Mouse (Mus musculus) limb, embryonic 14.5 days (tissue): ENCODE data around the gene Syt8. TPM values are rescaled to one million over a fixed set of nuclear protein-coding genes. Genes with fewer than 3 reads are reported as not detected.
"Not testable (repeated sequence)": the region's sequence is repeated elsewhere in the genome, so short reads cannot be mapped to it uniquely, and the experiment has no call there.

Experiments used
- ATAC-seq: fragments of 200-750 bp; cut with Nextera tagmentation; 2 replicates; pipeline ENCODE4 v1.8.0; 2017; ENCODE audit warnings: low read depth, moderate number of reproducible peaks, moderate TSS enrichment; ENCODE audit not compliant: low FRiP score
- DNase-seq: peaks from one replicate; pipeline ENCODE4 v3.0.0-alpha.2; 2015; ENCODE audit warnings: low spot score
- H3K27ac ChIP-seq: fragments of 300-500 bp; sonication (generic); replicated peaks from 2 replicates; pipeline ENCODE4 v1.5.1; 2014; ENCODE audit warnings: low read depth, mild to moderate bottlenecking, low read length, moderate library complexity, mixed read lengths
- H3K27me3 ChIP-seq: fragments of 300-500 bp; sonication (generic); 2 replicates; pipeline ENCODE4 v1.6.1; 2014; ENCODE audit warnings: low read length, mixed read lengths; ENCODE audit not compliant: control insufficient read depth, insufficient read depth
- H3K36me3 ChIP-seq: fragments of 300-500 bp; sonication (generic); 2 replicates; pipeline ENCODE4 v1.6.1; 2014; ENCODE audit warnings: mild to moderate bottlenecking, low read length, moderate library complexity, mixed read lengths; ENCODE audit not compliant: control insufficient read depth, insufficient read depth
- H3K4me1 ChIP-seq: fragments of 300-500 bp; sonication (generic); 2 replicates; pipeline ENCODE4 v1.6.1; 2014; ENCODE audit warnings: antibody characterized with exemption, low read length, mixed read lengths; ENCODE audit not compliant: control insufficient read depth, insufficient read depth
- H3K4me2 ChIP-seq: fragments of 300-500 bp; sonication (generic); replicated peaks from 2 replicates; pipeline ENCODE4 v1.6.1; 2014; ENCODE audit warnings: low read depth, mild to moderate bottlenecking, low read length, moderate library complexity; ENCODE audit not compliant: severe bottlenecking
- H3K4me3 ChIP-seq: fragments of 300-500 bp; sonication (generic); replicated peaks from 2 replicates; pipeline ENCODE4 v1.5.1; 2014; ENCODE audit warnings: low read length
- H3K9ac ChIP-seq: fragments of 300-500 bp; sonication (generic); 2 replicates; pipeline ENCODE4 v1.6.1; 2014; ENCODE audit warnings: mild to moderate bottlenecking, low read depth, low read length, moderate library complexity; ENCODE audit not compliant: severe bottlenecking
- H3K9me3 ChIP-seq: fragments of 300-500 bp; sonication (generic); 2 replicates; pipeline ENCODE4 v1.6.1; 2016; ENCODE audit warnings: low read length; ENCODE audit not compliant: control insufficient read depth
- POLR2A ChIP-seq: fragments of 200-500 bp; IDR thresholded peaks from 2 replicates; pipeline ENCODE4 v1.8.0; 2012; ENCODE audit warnings: inconsistent platforms, mild to moderate bottlenecking, moderate library complexity, borderline replicate concordance; ENCODE audit not compliant: insufficient read depth, insufficient read length; ENCODE audit errors: extremely low read depth
- WGBS: fragments of 180-500 bp; shearing (Covaris S2); extraction: QIAGEN DNeasy Blood & Tissue Kit; methylation state at CpG from one replicate; pipeline ENCODE4 v1.1.7; 2014; 5-methylcytosine and 5-hydroxymethylcytosine counted together
- polyA plus RNA-seq, 2 experiments: library from polyadenylated mRNA; depleted of rRNA in 1 of 2; stranded (reverse) in 1 of 2; unstranded in 1 of 2; fragments of >200 nt; fragmentation: Nextera tagmentation in 1 of 2; extraction: Ambion mirVana in 1 of 2; gene quantifications; 2 replicates each; pipeline versions ENCODE4 v1.2.1 to v1.2.3; 2012 to 2014

The Syt8 gene
- polyA plus RNA-seq, 2 experiments: 2.0 to 7.3 TPM

- TF ChIP-seq POLR2A: no peak
- H3K36me3 ChIP-seq: no peaks in the 10 kb centered on the region
- DNase-seq (no peak), ATAC-seq (no peak)
- H3K4me1 ChIP-seq: no peaks in the 10 kb centered on the region
- 76% methylated on average over 7 of the region's 7 CpGs for WGBS
- no peak overlapping the region for H3K27ac ChIP-seq
- no peak overlapping the region for H3K4me3 ChIP-seq
- H3K9ac ChIP-seq: no peak overlapping the region
- no peaks in the 10 kb centered on the region for H3K27me3 ChIP-seq
- no peak overlapping the region for H3K4me2 ChIP-seq
- H3K9me3 ChIP-seq: no peaks in the 10 kb centered on the region
These were observed 34.4 kb upstream of the Syt8 start for GRCm38 (mm10) chr7:142400112-142400749.

- ATAC-seq (no peak), DNase-seq (no peak)
- Histone ChIP-seq H3K9me3 (no peaks in the 10 kb centered on the region), H3K36me3 (no peaks in the 10 kb centered on the region), H3K4me2 (no peak overlapping the region), H3K9ac (no peak overlapping the region), H3K27ac (no peak overlapping the region), H3K27me3 (no peaks in the 10 kb centered on the region), H3K4me1 (no peaks in the 10 kb centered on the region), H3K4me3 (no peak overlapping the region)
- TF ChIP-seq POLR2A: no peak
- 46% methylated on average over 7 of the region's 7 CpGs for WGBS
These were observed 33.9 kb upstream of the Syt8 start for GRCm38 (mm10) chr7:142400750-142401142.

GRCm38 (mm10) chr7:142403591-142403990, 31.1 kb upstream of the Syt8 start:
- Histone ChIP-seq H3K27ac (no peak overlapping the region), H3K4me3 (no peak overlapping the region), H3K4me1 (no peaks in the 10 kb centered on the region), H3K4me2 (no peak overlapping the region), H3K9ac (no peak overlapping the region), H3K9me3 (no peaks in the 10 kb centered on the region), H3K36me3 (no peaks in the 10 kb centered on the region), H3K27me3 (no peaks in the 10 kb centered on the region)
- 79% methylated on average over 4 of the region's 4 CpGs for WGBS
- no peak for ATAC-seq
- DNase-seq: no peak
- no peak for TF ChIP-seq POLR2A

GRCm38 (mm10) chr7:142405134-142405533, 29.5 kb upstream of the Syt8 start:
- H3K27me3 ChIP-seq, H3K36me3 ChIP-seq, H3K9ac ChIP-seq, H3K4me1 ChIP-seq, DNase-seq, H3K27ac ChIP-seq, H3K4me2 ChIP-seq, H3K4me3 ChIP-seq, ATAC-seq, H3K9me3 ChIP-seq: not testable (repeated sequence)
- 89% methylated on average over 5 of the region's 5 CpGs for WGBS

- WGBS: 68% methylated on average over 4 of the region's 4 CpGs
These were observed 26.7 kb upstream of the Syt8 start for GRCm38 (mm10) chr7:142407935-142408334.

GRCm38 (mm10) chr7:142408686-142409085, 26.0 kb upstream of the Syt8 start:
- no peak for TF ChIP-seq POLR2A
- Histone ChIP-seq H3K4me2 (no peak overlapping the region), H3K27ac (no peak overlapping the region), H3K9ac (no peak overlapping the region), H3K4me3 (no peak overlapping the region), H3K9me3 (no peaks in the 10 kb centered on the region), H3K27me3 (no peaks in the 10 kb centered on the region), H3K4me1 (no peaks in the 10 kb centered on the region), H3K36me3 (no peaks in the 10 kb centered on the region)
- no peak for DNase-seq
- 91% methylated on average over 8 of the region's 8 CpGs for WGBS
- no peak for ATAC-seq

More at GRCm38 (mm10) chr7:142407935-142408334, 26.7 kb upstream of the Syt8 start:
- H3K27me3 ChIP-seq: no peaks in the 10 kb centered on the region
- H3K4me1 ChIP-seq: no peaks in the 10 kb centered on the region
- no peak overlapping the region for H3K9ac ChIP-seq
- DNase-seq: no peak
- no peaks in the 10 kb centered on the region for H3K36me3 ChIP-seq
- H3K4me3 ChIP-seq: no peak overlapping the region
- H3K9me3 ChIP-seq: no peaks in the 10 kb centered on the region
- no peak overlapping the region for H3K4me2 ChIP-seq
- no peak overlapping the region for H3K27ac ChIP-seq
- ATAC-seq: no peak
- no peak for TF ChIP-seq POLR2A
